Mouse (Mus musculus) heart, adult 2 months (tissue): ENCODE results near the gene Mapkapk5. TPM values are rescaled to one million over a fixed set of nuclear protein-coding genes. Genes with fewer than 3 reads are reported as not detected.
A peak's percentile ranks its signal among the peaks of the same experiment; 100 is the strongest.

ENCODE experiments used
- DNase-seq, 2 experiments: peaks; one replicate each; pipeline ENCODE4 v3.0.0; 2021
- H3K27ac ChIP-seq: fragments of 200-600 bp; 2 replicates; pipeline ENCODE4 v1.8.1; 2022
- H3K27me3 ChIP-seq: fragments of 200-500 bp; 2 replicates; pipeline ENCODE4 v1.6.1; 2012; ENCODE audit warnings: mild to moderate bottlenecking, low read length, inconsistent platforms, mixed read lengths; ENCODE audit not compliant: control insufficient read depth, insufficient read depth
- H3K36me3 ChIP-seq: fragments of 200-500 bp; 2 replicates; pipeline ENCODE4 v1.6.1; 2012; ENCODE audit warnings: low read length, inconsistent platforms; ENCODE audit not compliant: control insufficient read depth, insufficient read depth
- H3K4me1 ChIP-seq: fragments of 200-500 bp; 2 replicates; pipeline ENCODE4 v1.6.1; 2011; ENCODE audit warnings: low read length; ENCODE audit not compliant: control insufficient read depth, insufficient read depth
- H3K4me3 ChIP-seq: fragments of 200-600 bp; 2 replicates; pipeline ENCODE4 v1.8.1; 2022
- H3K79me2 ChIP-seq: fragments of 200-500 bp; replicated peaks from 2 replicates; pipeline ENCODE4 v1.6.1; 2012; ENCODE audit warnings: mild to moderate bottlenecking, inconsistent platforms, low read length, moderate library complexity, mixed read lengths; ENCODE audit not compliant: control insufficient read depth, insufficient read depth
- H3K9ac ChIP-seq: fragments of 200-500 bp; 2 replicates; pipeline ENCODE4 v1.6.1; 2012; ENCODE audit warnings: low read depth, mild to moderate bottlenecking, control low read depth, inconsistent platforms, low read length, mixed read lengths
- CTCF ChIP-seq: fragments of 200-600 bp; IDR thresholded peaks from 2 replicates; pipeline ENCODE4 v1.8.1; 2022; ENCODE audit warnings: antibody characterized with exemption, mild to moderate bottlenecking, moderate library complexity
- EP300 ChIP-seq: fragments of 200-500 bp; IDR thresholded peaks from 2 replicates; pipeline ENCODE4 v1.6.1; 2011; ENCODE audit warnings: low read depth, low read length, control low read depth; ENCODE audit not compliant: insufficient read depth
- POLR2A ChIP-seq: fragments of 200-500 bp; IDR thresholded peaks from 2 replicates; pipeline ENCODE4 v1.6.1; 2011; ENCODE audit warnings: mild to moderate bottlenecking, low read depth, low read length, control low read depth; ENCODE audit not compliant: insufficient read depth
- WGBS: fragments of 180-500 bp; shearing (Covaris S2); methylation state at CpG from one replicate; pipeline ENCODE4 v1.1.7; 2018; 5-methylcytosine and 5-hydroxymethylcytosine counted together
- intact Hi-C: fragments of 180-260 bp; cut with DNase I; formaldehyde crosslinking; loops from one replicate; pipeline ENCODE4 v1.15.1; 2025
- polyA plus RNA-seq: library from polyadenylated mRNA; depleted of rRNA; stranded (reverse); fragments of >200 nt; gene quantifications from 2 replicates; pipeline ENCODE4 v1.2.3, GENCODE M21; 2012
- total RNA-seq, 2 experiments: library from RNA; stranded (reverse); gene quantifications; 2 replicates each; pipeline ENCODE4 v1.2.3; 2021

Gene Mapkapk5
- total and polyA plus RNA-seq, 3 experiments = 33.0 to 84.2 (median 79.8) TPM

GRCm38 (mm10) chr5:121547084-121547483 lies 1.4 kb upstream of the Mapkapk5 start:
- WGBS = 94% methylated on average over 3 of the region's 3 CpGs
- Histone ChIP-seq H3K4me3 (no peak overlapping the region), H3K4me1 (peaks cover 4% of the 10 kb centered on the region), H3K79me2 (no peaks in the 10 kb centered on the region; the same call in none of the 2 replicates), H3K36me3 (peaks cover 3% of the 10 kb centered on the region; the same call in 1 of the 2 replicates), H3K27ac (no peak overlapping the region), H3K27me3 (no peaks in the 10 kb centered on the region), H3K9ac (no peak overlapping the region)
- no peak for TF ChIP-seq EP300
- TF ChIP-seq CTCF = no peak
- TF ChIP-seq POLR2A = no peak
- no peak for DNase-seq
- intact Hi-C loops = loop anchor here (5.0 kb wide), 1 partner anchor 150 kb away; the partner anchor contains the start of gene Naa25

GRCm38 (mm10) chr5:121546530-121546895 lies 808 bp upstream of the Mapkapk5 start:
- peak overlapping the region; percentile 79 for H3K4me3 ChIP-seq
- H3K27me3 ChIP-seq = no peaks in the 10 kb centered on the region
- peak overlapping the region; percentile 99 for H3K27ac ChIP-seq
- peaks cover 3% of the 10 kb centered on the region; the same call in 1 of the 2 replicates for H3K36me3 ChIP-seq
- DNase-seq = peak; percentile 41 to 48
- no peak overlapping the region for H3K9ac ChIP-seq
- TF ChIP-seq EP300 = peak; percentile 43; the same call in 1 of the 2 replicates
- peak; percentile 75 for TF ChIP-seq CTCF
- TF ChIP-seq POLR2A = no peak
- WGBS = 10% methylated on average over 6 of the region's 6 CpGs
- no peaks in the 10 kb centered on the region; the same call in none of the 2 replicates for H3K79me2 ChIP-seq
- peaks cover 4% of the 10 kb centered on the region for H3K4me1 ChIP-seq
- intact Hi-C loops = loop anchor here (1.0 to 5.0 kb wide), 3 partner anchors 18 to 149 kb away; partner anchors contain the start of gene Naa25

- Histone ChIP-seq H3K36me3 (peaks cover 3% of the 10 kb centered on the region; the same call in 1 of the 2 replicates), H3K4me1 (peaks cover 4% of the 10 kb centered on the region), H3K79me2 (no peaks in the 10 kb centered on the region; the same call in none of the 2 replicates), H3K27me3 (no peaks in the 10 kb centered on the region), H3K4me3 (peak within 1 kb of the TSS; percentile 79), H3K9ac (peak within 1 kb of the TSS; percentile 87), H3K27ac (peak within 1 kb of the TSS; percentile 99)
- TF ChIP-seq EP300 (no peak), POLR2A (no peak), CTCF (no peak)
- intact Hi-C loops = loop anchor here (5.0 kb wide), 1 partner anchor 148 kb away; the partner anchor contains the start of gene Naa25
- no peak for DNase-seq
- WGBS = under 1% methylated on average over 96 of the region's 97 CpGs
These were observed 554 bp downstream of the Mapkapk5 start, which contains the start of the genes Adam1a and Gm42878 for GRCm38 (mm10) chr5:121544910-121545792. Adam1a (minus strand) TSS chr5:121545482. Gm42878 (minus strand) TSS chr5:121545482.

- intact Hi-C loops = no loop called here
- no peak for DNase-seq
- H3K36me3 ChIP-seq = peaks cover 3% of the 10 kb centered on the region; the same call in 1 of the 2 replicates
- peaks cover 4% of the 10 kb centered on the region for H3K4me1 ChIP-seq
- H3K9ac ChIP-seq = no peak overlapping the region
- no peaks in the 10 kb centered on the region for H3K27me3 ChIP-seq
- no peak overlapping the region for H3K4me3 ChIP-seq
- TF ChIP-seq CTCF = no peak
- no peak for TF ChIP-seq POLR2A
- no peak for TF ChIP-seq EP300
- no peak overlapping the region for H3K27ac ChIP-seq
- no peaks in the 10 kb centered on the region; the same call in none of the 2 replicates for H3K79me2 ChIP-seq
- WGBS = 65% methylated on average over 3 of the region's 3 CpGs
These were observed 2.3 kb downstream of the Mapkapk5 start for GRCm38 (mm10) chr5:121543370-121543769.

GRCm38 (mm10) chr5:121541235-121541634 lies 4.5 kb downstream of the Mapkapk5 start:
- H3K4me1 ChIP-seq = peaks cover 4% of the 10 kb centered on the region
- WGBS = 79% methylated on average over 7 of the region's 7 CpGs
- DNase-seq = no peak
- no peak overlapping the region for H3K4me3 ChIP-seq
- TF ChIP-seq POLR2A (no peak), EP300 (no peak), CTCF (no peak)
- H3K79me2 ChIP-seq = no peaks in the 10 kb centered on the region; the same call in none of the 2 replicates
- no peak overlapping the region for H3K27ac ChIP-seq
- H3K27me3 ChIP-seq = no peaks in the 10 kb centered on the region
- H3K36me3 ChIP-seq = peaks cover 3% of the 10 kb centered on the region; the same call in 1 of the 2 replicates
- no peak overlapping the region for H3K9ac ChIP-seq
- intact Hi-C loops = no loop called here
